Mouse (Mus musculus) lung, postnatal 0 days (tissue): ENCODE measurements around the gene 3110082I17Rik. TPM values are rescaled to one million over a fixed set of nuclear protein-coding genes. Genes with fewer than 3 reads are reported as not detected.
"Not testable (repeated sequence)": the region's sequence is repeated elsewhere in the genome, so short reads cannot be mapped to it uniquely, and the experiment has no call there.

Source experiments
- ATAC-seq: fragments of 200-750 bp; cut with Nextera tagmentation; 2 replicates; pipeline ENCODE4 v1.8.0; 2017; ENCODE audit warnings: moderate library complexity
- DNase-seq: peaks from one replicate; pipeline ENCODE4 v3.0.0-alpha.2; 2016; ENCODE audit warnings: low spot score
- H3K27ac ChIP-seq: fragments of 300-500 bp; sonication (generic); 2 replicates; pipeline ENCODE4 v1.5.1; 2014; ENCODE audit warnings: antibody characterized with exemption, mild to moderate bottlenecking, low read length, mixed read lengths
- H3K27me3 ChIP-seq: fragments of 300-500 bp; sonication (generic); replicated peaks from 2 replicates; pipeline ENCODE4 v1.6.1; 2014; ENCODE audit warnings: low read length, mixed read lengths; ENCODE audit not compliant: insufficient read depth
- H3K36me3 ChIP-seq: fragments of 300-500 bp; sonication (generic); 2 replicates; pipeline ENCODE4 v1.6.1; 2014; ENCODE audit warnings: low read length, mixed read lengths; ENCODE audit not compliant: insufficient read depth
- H3K4me1 ChIP-seq: fragments of 300-500 bp; sonication (generic); 2 replicates; pipeline ENCODE4 v1.6.1; 2014; ENCODE audit warnings: antibody characterized with exemption, low read depth, low read length, mixed read lengths; ENCODE audit not compliant: insufficient read depth
- H3K4me2 ChIP-seq: fragments of 300-500 bp; sonication (generic); replicated peaks from 2 replicates; pipeline ENCODE4 v1.6.1; 2014; ENCODE audit warnings: low read depth, mild to moderate bottlenecking, low read length, moderate library complexity, mixed read lengths
- H3K4me3 ChIP-seq: fragments of 300-500 bp; sonication (generic); 2 replicates; pipeline ENCODE4 v1.5.1; 2014; ENCODE audit warnings: low read depth, low read length
- H3K9ac ChIP-seq: fragments of 300-500 bp; sonication (generic); replicated peaks from 2 replicates; pipeline ENCODE4 v1.6.1; 2014; ENCODE audit warnings: low read depth, mild to moderate bottlenecking
- H3K9me3 ChIP-seq: fragments of 300-500 bp; sonication (generic); 2 replicates; pipeline ENCODE4 v1.6.1; 2016; ENCODE audit warnings: low read length, mixed read lengths
- CTCF ChIP-seq: IDR thresholded peaks from 2 replicates; pipeline ENCODE4 v1.5.1; 2016; ENCODE audit warnings: antibody characterized with exemption, mild to moderate bottlenecking
- EP300 ChIP-seq: IDR thresholded peaks from 2 replicates; pipeline ENCODE4 v1.6.1; 2016; ENCODE audit warnings: antibody characterized with exemption, mild to moderate bottlenecking, control low read depth
- WGBS: fragments of 180-500 bp; shearing (Covaris S2); extraction: QIAGEN DNeasy Blood & Tissue Kit; methylation state at CpG from one replicate; pipeline ENCODE4 v1.1.7; 2014; 5-methylcytosine and 5-hydroxymethylcytosine counted together
- polyA plus RNA-seq: library from polyadenylated mRNA; unstranded; fragments of >200 nt; fragmentation: Nextera tagmentation; extraction: Ambion mirVana; gene quantifications from 2 replicates; pipeline ENCODE4 v1.2.1, GENCODE M21; 2015

Gene 3110082I17Rik
- polyA plus RNA-seq, 1 experiment from 2014 or later, result 16.1 TPM

- ATAC-seq (no peak), DNase-seq (no peak)
- Histone ChIP-seq H3K9me3 (no peaks in the 10 kb centered on the region), H3K36me3 (peaks cover 25% of the 10 kb centered on the region), H3K4me2 (0 out of 2 replicates have a peak overlapping the region, but pooled peaks have one; percentile 2), H3K4me3 (no peak overlapping the region), H3K4me1 (peaks cover 26% of the 10 kb centered on the region), H3K9ac (no peak overlapping the region), H3K27me3 (no peaks in the 10 kb centered on the region), H3K27ac (peak overlapping the region; percentile 9; the same call in 1 of the 2 replicates)
- TF ChIP-seq CTCF, result no peak
- no peak for TF ChIP-seq EP300
- 63% methylated on average over 11 of the region's 11 CpGs for WGBS
Observed at GRCm38 (mm10) chr5:139391309-139391990, 68.9 kb downstream of the 3110082I17Rik start.

- 78% methylated on average over 5 of the region's 5 CpGs for WGBS
Observed at GRCm38 (mm10) chr5:139390324-139391119, 69.8 kb downstream of the 3110082I17Rik start.

GRCm38 (mm10) chr5:139389676-139390061, 70.7 kb downstream of the 3110082I17Rik start:
- peak; percentile 93 for DNase-seq
- 1% methylated on average over 6 of the region's 6 CpGs for WGBS
- Histone ChIP-seq H3K9me3 (no peaks in the 10 kb centered on the region), H3K27me3 (no peaks in the 10 kb centered on the region), H3K27ac (peak overlapping the region; percentile 79), H3K4me1 (peaks cover 34% of the 10 kb centered on the region), H3K36me3 (peaks cover 25% of the 10 kb centered on the region), H3K4me3 (no peak overlapping the region), H3K4me2 (peak overlapping the region; percentile 32), H3K9ac (no peak overlapping the region)
- peak; percentile 90 for ATAC-seq
- peak; percentile 31 for TF ChIP-seq CTCF
- peak; percentile 94 for TF ChIP-seq EP300

More at GRCm38 (mm10) chr5:139390324-139391119, 69.8 kb downstream of the 3110082I17Rik start:
- not testable (repeated sequence) for H3K9me3 ChIP-seq, H3K27me3 ChIP-seq, H3K9ac ChIP-seq, H3K4me3 ChIP-seq, ATAC-seq, DNase-seq
- H3K4me1 ChIP-seq, result peaks cover 26% of the 10 kb centered on the region
- H3K27ac ChIP-seq, result peak overlapping the region; percentile 79
- H3K36me3 ChIP-seq, result peaks cover 25% of the 10 kb centered on the region
- peak overlapping the region; percentile 32; the same call in 1 of the 2 replicates for H3K4me2 ChIP-seq

- Histone ChIP-seq H3K36me3 (peaks cover 18% of the 10 kb centered on the region), H3K27ac (peak overlapping the region; percentile 79), H3K9me3 (no peaks in the 10 kb centered on the region), H3K4me2 (0 out of 2 replicates have a peak overlapping the region, but pooled peaks have one; percentile 17), H3K4me1 (peaks cover 35% of the 10 kb centered on the region), H3K9ac (no peak overlapping the region; the same call in none of the 2 replicates), H3K27me3 (no peaks in the 10 kb centered on the region), H3K4me3 (no peak overlapping the region)
- DNase-seq, result no peak
- TF ChIP-seq CTCF, result no peak
- no peak for TF ChIP-seq EP300
- 69% methylated on average over 17 of the region's 17 CpGs for WGBS
- ATAC-seq, result no peak
Observed at GRCm38 (mm10) chr5:139388694-139389675, 71.3 kb downstream of the 3110082I17Rik start.

- TF ChIP-seq CTCF (no peak; the same call in 1 of the 2 replicates), EP300 (peak; percentile 85)
- H3K4me1 ChIP-seq, result peaks cover 37% of the 10 kb centered on the region
- H3K9me3 ChIP-seq, result no peaks in the 10 kb centered on the region
- DNase-seq, result peak; percentile 72
- peak; percentile 46 for ATAC-seq
- H3K27me3 ChIP-seq, result no peaks in the 10 kb centered on the region
- H3K9ac ChIP-seq, result no peak overlapping the region; the same call in 1 of the 2 replicates
- WGBS, result 60% methylated on average over 4 of the region's 4 CpGs
- no peak overlapping the region for H3K4me3 ChIP-seq
- H3K36me3 ChIP-seq, result peaks cover 10% of the 10 kb centered on the region
- 0 out of 2 replicates have a peak overlapping the region, but pooled peaks have one; percentile 17 for H3K4me2 ChIP-seq
- H3K27ac ChIP-seq, result peak overlapping the region; percentile 79
Observed at GRCm38 (mm10) chr5:139388195-139388570, 72.1 kb downstream of the 3110082I17Rik start.
